Mouse (Mus musculus): Measurements from ENCODE around the gene Grem1. TPM values are rescaled to one million over a fixed set of nuclear protein-coding genes. Genes with fewer than 3 reads are reported as not detected.
A peak's percentile ranks its signal among the peaks of the same experiment; 100 is the strongest.

The Grem1 gene
- polyA plus RNA-seq, 1 experiment, result 17.9 TPM

DNA sequence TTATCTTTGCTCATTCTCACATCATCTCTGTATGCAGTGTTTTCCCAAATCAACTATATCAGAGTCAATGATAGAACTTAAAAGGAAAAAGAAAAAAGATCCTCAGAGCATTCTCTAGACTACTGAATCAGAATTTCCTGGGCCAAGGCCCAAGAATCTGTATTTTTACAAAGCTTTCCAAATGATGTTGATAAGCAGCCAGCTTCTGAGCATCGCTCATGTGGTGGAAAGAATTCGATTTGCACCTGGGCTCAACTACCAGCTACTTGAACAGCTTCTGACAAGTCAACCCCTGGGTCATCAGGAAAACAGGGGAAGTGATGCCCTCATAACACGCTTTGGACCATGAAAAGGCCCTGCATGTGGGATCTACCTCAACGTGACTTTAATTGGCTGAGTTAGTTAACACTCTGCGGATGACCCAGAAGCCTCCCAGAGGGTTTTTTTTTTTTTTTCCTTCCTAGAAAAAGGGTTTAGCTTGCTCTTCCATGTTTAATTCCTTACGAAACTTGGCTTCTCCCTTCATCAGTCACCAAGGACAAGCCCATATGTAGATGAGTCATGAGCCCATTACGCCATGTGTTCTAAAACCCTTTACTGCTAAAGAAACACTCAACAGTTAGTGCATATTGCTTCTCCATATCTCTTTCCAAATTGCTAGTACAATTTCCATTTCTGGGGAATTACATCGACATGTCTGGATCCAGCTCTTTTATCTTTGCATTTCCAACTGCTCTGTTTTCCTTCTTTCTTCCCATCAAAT lies 10.3 kb upstream of the Grem1 start:
- Histone ChIP-seq H3K4me2 (ENCODE audit: low read depth) (no peak overlapping the region), H3K4me3 (no peak overlapping the region), H3K36me3 (ENCODE audit: control insufficient read depth, insufficient read depth) (no peaks in the 10 kb centered on the region), H3ac (ENCODE audit: control insufficient read depth, insufficient read length) (no peak overlapping the region), H3K27me3 (ENCODE audit: control insufficient read depth, insufficient read depth, insufficient read length) (no peaks in the 10 kb centered on the region), H3K79me2 (ENCODE audit: control insufficient read depth, insufficient read depth) (no peaks in the 10 kb centered on the region)
- no peak for TF ChIP-seq E2F4 (IDR thresholded peaks at IDR 0.05; ENCODE audit: insufficient read depth)
- TF ChIP-seq CEBPB (IDR thresholded peaks at IDR 0.05; ENCODE audit: insufficient read depth, poor library complexity, severe bottlenecking), result 0 out of 2 replicates have a peak, but pooled peaks have one; percentile 59
- TF ChIP-seq MAX (IDR thresholded peaks at IDR 0.05; ENCODE audit: low read depth), result no peak

DNA sequence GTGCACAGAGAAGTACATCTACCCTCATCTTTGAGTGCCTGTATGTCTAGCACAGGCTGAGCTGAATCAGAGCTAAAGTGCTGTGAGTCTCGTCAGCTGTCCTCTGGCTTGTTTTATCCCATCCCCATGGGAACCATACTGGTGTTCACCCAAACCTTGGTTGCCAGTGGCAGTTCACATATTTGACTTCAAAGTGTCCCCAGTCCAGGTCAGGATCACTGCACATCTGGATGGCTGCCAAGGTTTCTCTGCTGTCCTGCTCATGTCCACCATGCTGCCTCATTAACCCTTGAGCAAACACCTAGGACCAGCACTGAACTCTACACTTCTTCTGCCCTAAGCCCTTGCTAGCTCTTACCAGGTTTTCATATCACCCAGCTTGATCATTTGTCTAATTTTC lies 7.4 kb upstream of the Grem1 start:
- no peak for TF ChIP-seq POLR2A (IDR thresholded peaks at IDR 0.05; ENCODE audit: insufficient read length, low read depth)
- TF ChIP-seq MYOG (IDR thresholded peaks at IDR 0.05; ENCODE audit: control insufficient read depth in 1 of 3, insufficient read depth in 1 of 3, insufficient read length in 2 of 3, low read depth in 2 of 3), result no peak
- TF ChIP-seq SRF (IDR thresholded peaks at IDR 0.05; ENCODE audit: control insufficient read depth, insufficient read length, low read depth), result no peak
- no peak for TF ChIP-seq TCF12 (IDR thresholded peaks at IDR 0.05; ENCODE audit: insufficient read depth, poor library complexity, severe bottlenecking)
- TF ChIP-seq CEBPB (IDR thresholded peaks at IDR 0.05; ENCODE audit: insufficient read depth, poor library complexity, severe bottlenecking), result no peak
- TF ChIP-seq TCF3 (IDR thresholded peaks at IDR 0.05; ENCODE audit: insufficient read length, low read depth), result no peak
- TF ChIP-seq REST (IDR thresholded peaks at IDR 0.05; ENCODE audit: insufficient read depth, insufficient read length), result no peak
- TF ChIP-seq USF1 (IDR thresholded peaks at IDR 0.05; ENCODE audit: low read depth), result no peak
- no peak for TF ChIP-seq MAX (IDR thresholded peaks at IDR 0.05; ENCODE audit: low read depth)
- TF ChIP-seq E2F4 (IDR thresholded peaks at IDR 0.05; ENCODE audit: insufficient read depth), result no peak
- TF ChIP-seq POLR2AphosphoS2 (IDR thresholded peaks at IDR 0.05; ENCODE audit: insufficient read length, low read depth), result no peak
- TF ChIP-seq MYOD1 (IDR thresholded peaks at IDR 0.05; ENCODE audit: control insufficient read depth in 1 of 3, insufficient read length in 2 of 3, low read depth in 2 of 3), result no peak
- Histone ChIP-seq H3K4me3 (no peak overlapping the region), H3K4me2 (ENCODE audit: low read depth) (peak overlapping the region; percentile 42), H3K36me3 (ENCODE audit: control insufficient read depth, insufficient read depth) (no peaks in the 10 kb centered on the region), H3ac (ENCODE audit: control insufficient read depth, insufficient read length) (no peak overlapping the region), H3K27me3 (ENCODE audit: control insufficient read depth, insufficient read depth, insufficient read length) (no peaks in the 10 kb centered on the region), H3K79me2 (ENCODE audit: control insufficient read depth, insufficient read depth) (no peaks in the 10 kb centered on the region)

DNA sequence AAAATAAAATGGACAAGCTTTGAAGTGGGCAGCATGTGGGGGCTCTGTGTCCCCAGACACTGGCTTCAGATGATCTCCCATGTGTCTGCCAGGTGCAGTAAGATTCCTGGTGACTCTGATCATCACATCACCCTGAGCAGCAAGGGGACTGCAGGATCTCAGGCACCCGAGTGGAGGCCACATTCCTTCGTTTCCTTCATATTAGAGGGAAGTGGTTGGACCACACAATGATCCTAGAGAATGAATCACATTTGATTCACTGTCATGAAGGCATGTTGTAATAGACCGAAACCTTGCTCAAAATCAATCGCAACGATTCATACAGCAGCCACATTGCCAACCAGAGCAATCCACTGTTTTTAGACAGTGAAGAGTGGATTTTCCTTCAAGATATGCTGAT lies 6.5 kb upstream of the Grem1 start:
- Histone ChIP-seq H3K4me2 (ENCODE audit: low read depth) (peak overlapping the region; percentile 21), H3K79me2 (ENCODE audit: control insufficient read depth, insufficient read depth) (no peaks in the 10 kb centered on the region), H3K4me3 (no peak overlapping the region)

DNA sequence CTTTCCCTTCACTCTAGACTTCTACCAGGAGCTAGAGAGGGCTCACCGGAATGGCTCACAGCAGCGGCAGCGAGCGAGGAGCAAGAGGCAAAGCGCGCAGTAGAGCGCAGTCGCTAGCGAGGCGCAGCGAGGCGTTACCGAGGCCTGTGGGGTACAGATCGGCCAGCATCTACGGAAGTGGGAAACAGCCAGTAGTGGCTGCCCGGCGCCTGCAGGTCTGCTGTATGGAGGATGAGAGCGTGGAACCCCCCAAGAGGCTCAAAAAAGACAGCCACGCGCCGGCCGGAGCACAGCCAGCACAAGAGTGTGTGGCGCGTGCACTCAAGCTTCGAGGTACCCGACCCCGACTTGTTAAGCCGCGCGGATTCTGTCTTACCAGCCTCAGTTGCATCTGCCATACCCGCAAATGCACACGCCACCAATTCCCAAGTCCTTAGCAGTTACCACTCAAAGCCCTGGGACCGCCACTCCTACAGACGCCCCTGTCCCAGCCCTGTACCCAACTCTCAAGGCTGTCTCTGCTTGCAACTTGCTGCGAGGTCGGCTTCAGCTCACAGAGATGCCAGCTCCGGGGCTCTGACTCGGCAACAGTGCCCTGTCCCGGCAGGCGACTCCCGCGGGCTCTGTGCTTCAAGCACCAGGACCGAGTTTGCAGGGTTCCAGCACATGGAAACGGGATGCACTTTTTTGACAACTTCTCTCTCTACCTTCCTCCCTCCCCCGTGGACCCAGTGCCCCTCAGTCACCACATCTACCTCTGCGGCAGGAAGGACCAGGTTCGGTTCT lies 728 bp downstream of the Grem1 start:
- Histone ChIP-seq H3ac (ENCODE audit: control insufficient read depth, insufficient read length) (peak overlapping the region; percentile 10), H3K36me3 (ENCODE audit: control insufficient read depth, insufficient read depth) (no peaks in the 10 kb centered on the region), H3K79me2 (ENCODE audit: control insufficient read depth, insufficient read depth) (peaks cover 43% of the 10 kb centered on the region), H3K27me3 (ENCODE audit: control insufficient read depth, insufficient read depth, insufficient read length) (no peaks in the 10 kb centered on the region), H3K4me3 (peak overlapping the region; percentile 63), H3K4me2 (ENCODE audit: low read depth) (peak overlapping the region; percentile 77)
- TF ChIP-seq E2F4 (IDR thresholded peaks at IDR 0.05; ENCODE audit: insufficient read depth), result no peak
- no peak for TF ChIP-seq TCF3 (IDR thresholded peaks at IDR 0.05; ENCODE audit: insufficient read length, low read depth)
- TF ChIP-seq TCF12 (IDR thresholded peaks at IDR 0.05; ENCODE audit: insufficient read depth, poor library complexity, severe bottlenecking), result no peak
- TF ChIP-seq POLR2A (IDR thresholded peaks at IDR 0.05; ENCODE audit: insufficient read length, low read depth), result peak; percentile 73
- no peak for TF ChIP-seq MAX (IDR thresholded peaks at IDR 0.05; ENCODE audit: low read depth)
- TF ChIP-seq CEBPB (IDR thresholded peaks at IDR 0.05; ENCODE audit: insufficient read depth, poor library complexity, severe bottlenecking), result no peak
- TF ChIP-seq REST (IDR thresholded peaks at IDR 0.05; ENCODE audit: insufficient read depth, insufficient read length), result no peak
- no peak for TF ChIP-seq USF1 (IDR thresholded peaks at IDR 0.05; ENCODE audit: low read depth)
- no peak for TF ChIP-seq SRF (IDR thresholded peaks at IDR 0.05; ENCODE audit: control insufficient read depth, insufficient read length, low read depth)
- no peak for TF ChIP-seq MYOG (IDR thresholded peaks at IDR 0.05; ENCODE audit: control insufficient read depth in 1 of 3, insufficient read depth in 1 of 3, insufficient read length in 2 of 3, low read depth in 2 of 3)
- peak; percentile 76 for TF ChIP-seq POLR2AphosphoS2 (IDR thresholded peaks at IDR 0.05; ENCODE audit: insufficient read length, low read depth)
- no peak for TF ChIP-seq MYOD1 (IDR thresholded peaks at IDR 0.05; ENCODE audit: control insufficient read depth in 1 of 3, insufficient read length in 2 of 3, low read depth in 2 of 3)

More for the DNA sequence above, 6.5 kb upstream of the Grem1 start:
- no peak for TF ChIP-seq E2F4 (IDR thresholded peaks at IDR 0.05; ENCODE audit: insufficient read depth)
- peak; percentile 93 for TF ChIP-seq CEBPB (IDR thresholded peaks at IDR 0.05; ENCODE audit: insufficient read depth, poor library complexity, severe bottlenecking)
- peak; percentile 27 for TF ChIP-seq POLR2A (IDR thresholded peaks at IDR 0.05; ENCODE audit: insufficient read length, low read depth)
- Histone ChIP-seq H3ac (ENCODE audit: control insufficient read depth, insufficient read length) (no peak overlapping the region), H3K36me3 (ENCODE audit: control insufficient read depth, insufficient read depth) (no peaks in the 10 kb centered on the region), H3K27me3 (ENCODE audit: control insufficient read depth, insufficient read depth, insufficient read length) (no peaks in the 10 kb centered on the region)

Data from myocyte (in vitro differentiated cells).